Mouse (Mus musculus) embryonic facial prominence, embryonic 10.5 days (tissue): ENCODE data around the gene Ctf1. TPM values are rescaled to one million over a fixed set of nuclear protein-coding genes. Genes with fewer than 3 reads are reported as not detected.

Source experiments
- microRNA counts: library from miRNA; unstranded; fragments of <30 nt; microRNA quantifications from one replicate; lab custom pipeline; 2017
- microRNA-seq: library from miRNA; unstranded; fragments of <30 nt; microRNA quantifications from one replicate; pipeline ENCODE4, GENCODE M21; 2017
- polyA plus RNA-seq: library from polyadenylated mRNA; unstranded; fragments of >200 nt; fragmentation: Nextera tagmentation; extraction: Ambion mirVana; gene quantifications from 2 replicates; pipeline ENCODE4 v1.2.1, GENCODE M21; 2016

Ctf1 gene
- polyA plus RNA-seq, 1 experiment from 2014 or later, result 10.7 TPM

MicroRNAs within 50 kb of the gene (microRNA counts, 519-probe panel; counts per million panel counts)
- microRNA mmu-miR-762 (lab: Ali Mortazavi, UCI), result 1,954 counts per million, percentile 61 among the panel's probes with 10 or more counts

Small RNAs within 50 kb of the gene (microRNA-seq; reads per million reads assigned to microRNA genes)
- not detected for gene Mir762

Other genes with a start within 250 kb of the Ctf1 start
- gene Fbrs, start 233.5 kb upstream of the Ctf1 start, polyA plus RNA-seq, result 8.6 and 9.0 TPM in 2 replicates
- 55.8 and 62.8 TPM in 2 replicates for gene Srcap, start 200.8 kb upstream of the Ctf1 start, polyA plus RNA-seq
- gene Gm42715, start 193.2 kb upstream of the Ctf1 start, polyA plus RNA-seq, result 16.6 and 17.8 TPM in 2 replicates
- 5.1 and 7.3 TPM in 2 replicates for gene Tmem265, start 151.3 kb upstream of the Ctf1 start, polyA plus RNA-seq
- 40.7 and 43.4 TPM in 2 replicates for gene Phkg2, start 139.4 kb upstream of the Ctf1 start, polyA plus RNA-seq
- 11.8 and 15.3 TPM in 2 replicates for gene Ccdc189, start 124.1 kb upstream of the Ctf1 start, polyA plus RNA-seq
- 61.2 and 64.2 TPM in 2 replicates for gene Rnf40, start 124.0 kb upstream of the Ctf1 start, polyA plus RNA-seq
- gene Zfp629, start 96.9 kb upstream of the Ctf1 start, polyA plus RNA-seq, result 31.6 and 33.6 TPM in 2 replicates
- 60.2 and 70.0 TPM in 2 replicates for gene Bcl7c, start 3.8 kb upstream of the Ctf1 start, polyA plus RNA-seq
- 0.19 TPM in 2 replicates for gene Ctf2, start 19.4 kb downstream of the Ctf1 start, polyA plus RNA-seq
- gene Fbxl19, start 31.8 kb downstream of the Ctf1 start, polyA plus RNA-seq, result 8.9 and 9.0 TPM in 2 replicates
- gene Orai3, start 57.1 kb downstream of the Ctf1 start, polyA plus RNA-seq, result 12.9 and 13.6 TPM in 2 replicates
- 14.7 and 15.2 TPM in 2 replicates for gene Setd1a, start 63.9 kb downstream of the Ctf1 start, polyA plus RNA-seq
- not detected in 2 replicates for gene Gm49388, start 72.9 kb downstream of the Ctf1 start, polyA plus RNA-seq
- gene Hsd3b7, start 87.9 kb downstream of the Ctf1 start, polyA plus RNA-seq, result 6.8 and 8.0 TPM in 2 replicates
- 22.5 and 29.3 TPM in 2 replicates for gene Stx4a, start 111.6 kb downstream of the Ctf1 start, polyA plus RNA-seq
- gene Stx1b, start 111.8 kb downstream of the Ctf1 start, polyA plus RNA-seq, result 4.7 and 6.5 TPM in 2 replicates
- 19.9 and 21.8 TPM in 2 replicates for gene Zfp646, start 163.5 kb downstream of the Ctf1 start, polyA plus RNA-seq
- gene Zfp668, start 164.1 kb downstream of the Ctf1 start, polyA plus RNA-seq, result 42.5 and 49.1 TPM in 2 replicates
- gene Prss53, start 178.2 kb downstream of the Ctf1 start, polyA plus RNA-seq, result 0.64 and 0.79 TPM in 2 replicates
- gene Gm21974, start 182.7 kb downstream of the Ctf1 start, polyA plus RNA-seq, result not detected in 2 replicates
- 47.6 and 59.1 TPM in 2 replicates for gene Vkorc1, start 182.9 kb downstream of the Ctf1 start, polyA plus RNA-seq
- gene Bckdk, start 191.3 kb downstream of the Ctf1 start, polyA plus RNA-seq, result 111 and 119 TPM in 2 replicates
- gene Kat8, start 199.8 kb downstream of the Ctf1 start, polyA plus RNA-seq, result 48.7 and 49.6 TPM in 2 replicates
- gene Prss8, start 217.4 kb downstream of the Ctf1 start, polyA plus RNA-seq, result 14.8 and 15.8 TPM in 2 replicates
- gene Prss36, start 234.0 kb downstream of the Ctf1 start, polyA plus RNA-seq, result 10.7 and 12.9 TPM in 2 replicates